Mouse (Mus musculus) layer of hippocampus, postnatal 14 days (tissue): ENCODE measurements around the gene Rhoc. TPM values are rescaled to one million over a fixed set of nuclear protein-coding genes. Genes with fewer than 3 reads are reported as not detected.
A peak's percentile ranks its signal among the peaks of the same experiment; 100 is the strongest.

ENCODE experiments used
- DNase-seq, 2 experiments: peaks; one replicate each; pipeline ENCODE4 v3.0.0; 2021 to 2022; ENCODE audit warnings: low spot score in 2 of 2, mixed read lengths in 1 of 2
- total RNA-seq, 2 experiments: library from RNA; stranded (reverse); gene quantifications; 2 replicates each; pipeline ENCODE4 v1.2.3; 2021

The Rhoc gene
- total RNA-seq, 2 experiments from 2014 or later, result 35.3 to 37.6 TPM

GRCm38 (mm10) chr3:104783971-104784500 is 4.1 kb upstream of the Rhoc start:
- no peak for DNase-seq

- no peak for DNase-seq
These were observed 2.9 kb upstream of the Rhoc start for GRCm38 (mm10) chr3:104785284-104785683.

GRCm38 (mm10) chr3:104788561-104789311 is 561 bp downstream of the Rhoc start:
- DNase-seq, result peak; percentile 70 to 74

- no peak for DNase-seq
These were observed 1.1 kb downstream of the Rhoc start for GRCm38 (mm10) chr3:104789312-104789605.

DNA sequence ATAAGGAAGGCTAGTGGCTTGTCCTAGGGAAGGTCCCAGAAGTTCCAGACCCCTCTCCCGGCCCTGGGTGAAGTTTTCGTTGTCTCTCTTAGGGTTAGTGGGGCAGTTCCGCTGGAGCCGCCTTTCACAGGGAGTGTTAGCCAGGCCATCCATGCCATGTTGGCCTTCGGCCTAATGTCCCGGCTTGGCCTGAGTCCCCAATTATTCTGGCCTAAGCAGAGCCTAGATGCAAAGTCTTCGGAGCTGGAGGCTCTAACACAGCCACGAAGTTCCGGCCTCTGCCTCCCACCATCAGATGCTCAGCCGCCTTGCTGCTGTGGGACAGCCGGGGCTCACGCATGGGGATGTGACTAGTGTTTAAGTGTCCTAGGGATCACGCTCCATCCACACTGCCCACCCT is 1.6 kb downstream of the Rhoc start:
- DNase-seq, result no peak

GRCm38 (mm10) chr3:104790401-104790937 is 2.3 kb downstream of the Rhoc start:
- DNase-seq, result peak in 1 of 2 experiments; percentile 15

DNA sequence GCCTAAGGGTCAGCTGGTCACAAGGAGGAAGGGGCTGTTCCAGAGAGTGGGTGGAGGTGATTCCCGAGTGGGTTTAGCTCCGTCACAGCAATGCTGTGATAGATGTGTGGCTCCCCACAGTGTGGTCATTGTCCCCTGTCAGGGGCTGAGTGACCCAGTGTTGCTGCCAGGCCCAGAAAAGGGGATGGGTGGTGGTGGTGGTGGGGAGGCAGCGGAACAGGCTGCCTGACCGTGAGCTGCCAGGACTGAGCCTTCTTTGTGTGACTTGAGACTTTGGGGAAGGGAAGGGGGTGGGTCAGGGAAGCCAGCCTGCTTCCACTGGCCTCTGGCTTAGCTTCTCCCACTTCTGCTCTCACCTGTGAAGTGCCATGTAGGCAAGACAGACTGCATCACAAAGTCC is 2.8 kb downstream of the Rhoc start:
- DNase-seq, result peak in 1 of 2 experiments; percentile 29

DNA sequence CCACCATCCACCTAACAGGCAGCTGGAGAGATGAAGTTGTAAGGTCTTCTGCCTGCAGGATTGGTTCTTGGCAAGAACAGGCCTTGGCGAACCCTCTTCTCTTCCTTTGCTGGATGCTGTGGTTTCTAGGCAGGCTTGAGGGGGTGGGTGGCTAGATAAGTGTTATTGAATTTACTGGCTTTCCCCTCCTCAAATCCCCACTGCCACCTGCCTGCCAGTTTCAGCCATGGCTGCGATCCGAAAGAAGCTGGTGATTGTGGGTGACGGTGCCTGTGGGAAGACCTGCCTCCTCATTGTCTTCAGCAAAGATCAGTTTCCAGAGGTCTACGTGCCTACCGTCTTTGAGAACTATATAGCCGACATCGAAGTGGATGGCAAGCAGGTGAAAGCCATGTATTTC is 3.5 kb downstream of the Rhoc start:
- peak in 1 of 2 experiments; percentile 12 for DNase-seq

- DNase-seq, result no peak
These were observed 4.4 kb downstream of the Rhoc start for GRCm38 (mm10) chr3:104792360-104793270.

GRCm38 (mm10) chr3:104793871-104794828 is 6.0 kb downstream of the Rhoc start:
- DNase-seq, result peak; percentile 72 to 82

GRCm38 (mm10) chr3:104794953-104795470 is 6.8 kb downstream of the Rhoc start:
- no peak for DNase-seq

GRCm38 (mm10) chr3:104795661-104796340 is 7.6 kb downstream of the Rhoc start:
- DNase-seq, result no peak

- no peak for DNase-seq
These were observed 8.4 kb downstream of the Rhoc start for GRCm38 (mm10) chr3:104796430-104797082.

- no peak for DNase-seq
These were observed 12.5 kb downstream of the Rhoc start for GRCm38 (mm10) chr3:104800681-104801080.

GRCm38 (mm10) chr3:104801481-104801880 is 13.3 kb downstream of the Rhoc start:
- no peak for DNase-seq

DNA sequence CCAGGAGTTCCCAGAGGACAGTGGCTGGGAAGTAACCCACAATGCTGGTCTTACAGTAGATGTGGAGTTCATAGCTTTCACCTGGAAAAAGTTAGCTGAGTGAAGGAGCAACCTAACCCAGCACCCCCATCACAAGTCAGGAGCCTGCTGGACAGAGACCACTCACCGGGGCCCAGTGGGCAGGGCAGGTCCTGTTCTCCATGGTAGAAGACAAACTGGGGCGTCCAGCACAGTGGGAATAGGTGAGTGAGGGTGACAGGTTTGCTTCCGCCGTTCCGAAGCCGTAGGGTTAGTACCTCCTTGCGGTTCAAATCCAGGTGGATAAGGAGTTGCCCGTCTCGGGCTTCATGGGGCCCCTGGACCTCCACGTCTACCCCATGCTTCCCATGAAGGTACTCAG is 16.1 kb downstream of the Rhoc start:
- no peak for DNase-seq

GRCm38 (mm10) chr3:104805539-104805938 is 17.4 kb downstream of the Rhoc start:
- DNase-seq, result no peak

DNA sequence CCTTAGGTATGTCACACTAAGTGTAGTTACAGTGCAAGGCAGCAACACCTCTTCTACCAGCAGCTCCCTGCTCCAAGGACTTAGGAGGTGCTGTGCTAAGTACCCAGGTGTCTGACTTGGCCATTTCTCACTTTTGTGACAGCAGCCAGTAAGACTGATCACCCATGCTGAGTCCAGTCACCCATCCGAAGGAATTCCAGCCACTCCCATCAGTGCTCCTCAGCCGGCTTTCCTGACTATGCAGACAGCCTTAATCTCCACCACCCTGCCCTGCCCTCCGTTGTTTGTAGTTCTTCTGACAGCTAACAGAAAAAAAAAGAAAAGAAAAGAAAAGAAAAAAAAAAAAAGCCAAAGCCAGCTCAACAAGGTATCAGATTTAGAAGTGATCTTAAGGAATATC is 23.6 kb downstream of the Rhoc start:
- no peak for DNase-seq

DNA sequence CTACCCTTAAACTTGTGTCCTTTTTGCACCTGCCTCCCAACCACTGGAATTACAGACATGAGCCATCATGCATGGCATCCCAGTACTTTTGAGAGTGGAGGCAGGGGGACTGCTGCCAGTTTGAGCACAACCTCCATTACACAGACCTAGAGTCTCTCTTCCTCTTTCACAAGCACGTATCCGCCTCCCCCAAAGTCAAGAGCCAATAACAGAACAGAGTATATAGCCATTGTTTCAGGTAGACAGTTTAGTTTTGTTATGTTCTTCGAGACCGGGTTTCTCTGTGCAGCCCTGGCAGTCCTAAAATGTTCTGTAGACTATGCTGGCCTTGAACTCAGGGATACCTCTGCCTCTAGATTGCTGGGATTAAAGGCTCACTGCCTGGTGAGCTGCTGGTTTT is 24.1 kb downstream of the Rhoc start:
- no peak for DNase-seq
